Mouse (Mus musculus) myocyte (in vitro differentiated cells): ENCODE data around the gene Eif4g3. TPM values are rescaled to one million over a fixed set of nuclear protein-coding genes. Genes with fewer than 3 reads are reported as not detected.
"Not testable (repeated sequence)": the region's sequence is repeated elsewhere in the genome, so short reads cannot be mapped to it uniquely, and the experiment has no call there.

Experiments
- H3K27me3 ChIP-seq: one replicate; pipeline ENCODE4 v1.6.1; 2011; ENCODE audit not compliant: control insufficient read depth, insufficient read depth, insufficient read length
- H3K36me3 ChIP-seq: one replicate; pipeline ENCODE4 v1.6.1; 2011; ENCODE audit not compliant: control insufficient read depth, insufficient read depth
- H3K4me2 ChIP-seq: one replicate; pipeline ENCODE4 v1.6.1; 2011; ENCODE audit warnings: low read depth, control low read depth
- H3K4me3 ChIP-seq: one replicate; pipeline ENCODE4 v1.5.1; 2011; ENCODE audit warnings: mild to moderate bottlenecking, control low read depth, moderate library complexity
- H3K79me2 ChIP-seq: one replicate; pipeline ENCODE4 v1.6.1; 2011; ENCODE audit not compliant: control insufficient read depth, insufficient read depth
- H3ac ChIP-seq: one replicate; pipeline ENCODE4 v1.6.1; 2011; ENCODE audit not compliant: control insufficient read depth, insufficient read length
- CEBPB ChIP-seq: IDR thresholded peaks from 2 replicates; pipeline ENCODE4 v1.6.1; 2011; ENCODE audit warnings: mild to moderate bottlenecking, moderate library complexity; ENCODE audit not compliant: poor library complexity, insufficient read depth, severe bottlenecking
- E2F4 ChIP-seq: IDR thresholded peaks from one replicate; pipeline ENCODE4 v1.6.1; 2011; ENCODE audit warnings: mild to moderate bottlenecking, control low read depth, moderate library complexity; ENCODE audit not compliant: insufficient read depth
- MAX ChIP-seq: IDR thresholded peaks from one replicate; pipeline ENCODE4 v1.6.1; 2011; ENCODE audit warnings: low read depth, mild to moderate bottlenecking, control low read depth
- MYOD1 ChIP-seq, 3 experiments: IDR thresholded peaks; one replicate each; pipeline ENCODE4 v1.6.1; 2011; ENCODE audit warnings: control low read depth in 2 of 3, low read depth in 2 of 3, mild to moderate bottlenecking in 2 of 3, moderate library complexity in 1 of 3; ENCODE audit not compliant: insufficient read length in 2 of 3, control insufficient read depth in 1 of 3
- MYOG ChIP-seq, 3 experiments: IDR thresholded peaks; one replicate each; pipeline ENCODE4 v1.6.1; 2011; ENCODE audit warnings: control low read depth in 2 of 3, low read depth in 2 of 3, mild to moderate bottlenecking in 2 of 3; ENCODE audit not compliant: insufficient read length in 2 of 3, control insufficient read depth in 1 of 3, insufficient read depth in 1 of 3
- POLR2A ChIP-seq: IDR thresholded peaks from one replicate; pipeline ENCODE4 v1.6.1; 2011; ENCODE audit warnings: low read depth, mild to moderate bottlenecking, control low read depth, moderate library complexity; ENCODE audit not compliant: insufficient read length
- POLR2AphosphoS2 ChIP-seq: IDR thresholded peaks from one replicate; pipeline ENCODE4 v1.6.1; 2011; ENCODE audit warnings: low read depth, control low read depth; ENCODE audit not compliant: insufficient read length
- REST ChIP-seq: IDR thresholded peaks from one replicate; pipeline ENCODE4 v1.6.1; 2011; ENCODE audit warnings: mild to moderate bottlenecking, control low read depth, moderate library complexity; ENCODE audit not compliant: insufficient read depth, insufficient read length
- SRF ChIP-seq: IDR thresholded peaks from one replicate; pipeline ENCODE4 v1.6.1; 2011; ENCODE audit warnings: low read depth; ENCODE audit not compliant: control insufficient read depth, insufficient read length
- TCF12 ChIP-seq: IDR thresholded peaks from one replicate; pipeline ENCODE4 v1.6.1; 2011; ENCODE audit warnings: mild to moderate bottlenecking, control low read depth; ENCODE audit not compliant: poor library complexity, insufficient read depth, severe bottlenecking
- TCF3 ChIP-seq: IDR thresholded peaks from one replicate; pipeline ENCODE4 v1.6.1; 2011; ENCODE audit warnings: low read depth, control low read depth; ENCODE audit not compliant: insufficient read length
- USF1 ChIP-seq: IDR thresholded peaks from one replicate; pipeline ENCODE4 v1.6.1; 2011; ENCODE audit warnings: low read depth, mild to moderate bottlenecking, control low read depth, moderate library complexity
- polyA plus RNA-seq: library from polyadenylated mRNA; unstranded; fragments of >200 nt; fragmentation: generic; extraction: Trizol; gene quantifications from one replicate; pipeline ENCODE4 v1.2.1, GENCODE M21; 2012; ENCODE audit warnings: missing spikeins

Eif4g3 gene
- polyA plus RNA-seq, 1 experiment: 32.9 TPM

- no peak for TF ChIP-seq TCF12
- no peak for TF ChIP-seq TCF3
- TF ChIP-seq CEBPB: no peak
- TF ChIP-seq MYOD1 (IDR thresholded peaks at IDR 0.05; ENCODE audit: control insufficient read depth in 1 of 3, insufficient read length in 2 of 3, low read depth in 2 of 3): no peak
- no peak for TF ChIP-seq MYOG (IDR thresholded peaks at IDR 0.05; ENCODE audit: control insufficient read depth in 1 of 3, insufficient read depth in 1 of 3, insufficient read length in 2 of 3, low read depth in 2 of 3)
- no peak for TF ChIP-seq E2F4
- Histone ChIP-seq H3K79me2 (peaks cover 3% of the 10 kb centered on the region), H3K4me3 (no peak overlapping the region), H3K36me3 (peaks cover 14% of the 10 kb centered on the region), H3K27me3 (no peaks in the 10 kb centered on the region), H3ac (no peak overlapping the region), H3K4me2 (no peak overlapping the region)
Observed at GRCm38 (mm10) chr4:138045809-138046208, 53.0 kb downstream of the Eif4g3 start.

DNA sequence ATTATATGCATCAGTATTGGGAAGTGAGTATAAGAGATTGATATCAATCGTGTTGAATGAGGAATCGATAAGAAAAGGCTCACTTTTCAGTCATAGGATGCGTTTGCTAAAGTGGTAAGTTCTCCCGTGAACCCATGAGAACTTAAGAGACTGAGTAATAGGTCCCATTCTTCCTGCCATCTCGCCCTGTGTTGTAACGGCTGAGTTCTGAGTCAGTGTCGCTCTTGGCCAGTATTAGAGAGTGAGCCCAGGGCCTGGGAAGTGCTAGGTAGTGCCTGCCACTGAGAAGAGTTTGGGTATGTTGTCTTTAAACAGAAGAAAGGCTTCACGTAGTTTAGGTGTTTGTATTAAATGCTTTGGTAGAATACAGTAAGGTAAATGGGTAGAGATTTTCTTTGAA, 53.5 kb downstream of the Eif4g3 start:
- no peaks in the 10 kb centered on the region for H3K27me3 ChIP-seq
- peaks cover 14% of the 10 kb centered on the region for H3K36me3 ChIP-seq
- TF ChIP-seq REST (no peak), CEBPB (no peak), USF1 (no peak), E2F4 (no peak), POLR2AphosphoS2 (no peak), TCF12 (no peak), SRF (no peak), MAX (no peak), TCF3 (no peak), MYOG (IDR thresholded peaks at IDR 0.05; ENCODE audit: control insufficient read depth in 1 of 3, insufficient read depth in 1 of 3, insufficient read length in 2 of 3, low read depth in 2 of 3) (no peak), MYOD1 (IDR thresholded peaks at IDR 0.05; ENCODE audit: control insufficient read depth in 1 of 3, insufficient read length in 2 of 3, low read depth in 2 of 3) (no peak), POLR2A (no peak)

GRCm38 (mm10) chr4:138049547-138049946, 56.7 kb downstream of the Eif4g3 start:
- Histone ChIP-seq H3K4me2 (no peak overlapping the region), H3K36me3 (peaks cover 14% of the 10 kb centered on the region)

More for the DNA sequence above, 53.5 kb downstream of the Eif4g3 start:
- Histone ChIP-seq H3K79me2 (peaks cover 3% of the 10 kb centered on the region), H3ac (no peak overlapping the region), H3K4me3 (no peak overlapping the region), H3K4me2 (no peak overlapping the region)

GRCm38 (mm10) chr4:138051488-138051887, 58.7 kb downstream of the Eif4g3 start:
- TF ChIP-seq POLR2AphosphoS2: no peak
- no peak for TF ChIP-seq SRF
- no peak for TF ChIP-seq E2F4
- no peak for TF ChIP-seq MYOG (IDR thresholded peaks at IDR 0.05; ENCODE audit: control insufficient read depth in 1 of 3, insufficient read depth in 1 of 3, insufficient read length in 2 of 3, low read depth in 2 of 3)
- TF ChIP-seq MYOD1 (IDR thresholded peaks at IDR 0.05; ENCODE audit: control insufficient read depth in 1 of 3, insufficient read length in 2 of 3, low read depth in 2 of 3): no peak
- TF ChIP-seq TCF3: no peak
- Histone ChIP-seq H3K4me3 (no peak overlapping the region), H3K4me2 (no peak overlapping the region), H3ac (no peak overlapping the region), H3K27me3 (no peaks in the 10 kb centered on the region), H3K36me3 (peaks cover 16% of the 10 kb centered on the region), H3K79me2 (peaks cover 5% of the 10 kb centered on the region)

More at GRCm38 (mm10) chr4:138049547-138049946, 56.7 kb downstream of the Eif4g3 start:
- peaks cover 5% of the 10 kb centered on the region for H3K79me2 ChIP-seq
- no peak overlapping the region for H3K4me3 ChIP-seq
- no peak overlapping the region for H3ac ChIP-seq
- no peak for TF ChIP-seq REST
- no peak for TF ChIP-seq TCF3
- TF ChIP-seq POLR2AphosphoS2: no peak
- TF ChIP-seq TCF12: no peak
- TF ChIP-seq MYOD1 (IDR thresholded peaks at IDR 0.05; ENCODE audit: control insufficient read depth in 1 of 3, insufficient read length in 2 of 3, low read depth in 2 of 3): no peak
- TF ChIP-seq POLR2A: no peak
- TF ChIP-seq SRF: no peak
- H3K27me3 ChIP-seq: no peaks in the 10 kb centered on the region

DNA sequence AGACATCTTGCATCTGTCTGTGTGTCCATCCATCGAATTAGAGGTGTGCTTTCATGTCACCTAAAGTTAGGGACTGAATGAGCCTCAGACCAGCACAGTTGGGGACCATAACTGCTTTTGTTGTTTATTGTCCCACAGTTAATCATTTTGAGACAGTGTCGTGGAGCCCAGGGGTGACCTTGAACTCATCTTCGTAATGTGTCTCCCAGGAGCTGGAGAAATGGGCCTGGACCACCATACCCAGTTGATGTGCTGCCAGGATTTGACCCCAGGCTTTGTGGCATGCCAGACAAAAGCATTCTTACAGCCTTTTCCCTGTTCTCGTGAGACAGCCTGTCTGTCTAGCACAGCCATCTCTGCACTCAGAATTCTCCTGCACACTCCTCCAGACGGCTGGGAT, 63.8 kb downstream of the Eif4g3 start:
- no peak overlapping the region for H3K4me3 ChIP-seq
- H3K79me2 ChIP-seq: peaks cover under 1% of the 10 kb centered on the region
- no peak overlapping the region for H3K4me2 ChIP-seq
- peaks cover 6% of the 10 kb centered on the region for H3K36me3 ChIP-seq
- no peaks in the 10 kb centered on the region for H3K27me3 ChIP-seq
- TF ChIP-seq POLR2A (no peak), MYOG (IDR thresholded peaks at IDR 0.05; ENCODE audit: control insufficient read depth in 1 of 3, insufficient read depth in 1 of 3, insufficient read length in 2 of 3, low read depth in 2 of 3) (no peak), TCF3 (no peak), CEBPB (no peak), SRF (no peak), MYOD1 (IDR thresholded peaks at IDR 0.05; ENCODE audit: control insufficient read depth in 1 of 3, insufficient read length in 2 of 3, low read depth in 2 of 3) (no peak), E2F4 (no peak), USF1 (no peak), POLR2AphosphoS2 (no peak), REST (no peak), TCF12 (no peak), MAX (no peak)
- H3ac ChIP-seq: no peak overlapping the region

GRCm38 (mm10) chr4:138057196-138057754, 64.5 kb downstream of the Eif4g3 start:
- not testable (repeated sequence) for H3K4me2 ChIP-seq, H3ac ChIP-seq, H3K4me3 ChIP-seq, H3K27me3 ChIP-seq, H3K36me3 ChIP-seq, H3K79me2 ChIP-seq
